Mouse (Mus musculus): Measurements from ENCODE around the gene Uxt. TPM values are rescaled to one million over a fixed set of nuclear protein-coding genes. Genes with fewer than 3 reads are reported as not detected.

Gene Uxt
- total and polyA plus RNA-seq, 3 experiments, result 38.8 to 42.3 (median 40.1) TPM

DNA sequence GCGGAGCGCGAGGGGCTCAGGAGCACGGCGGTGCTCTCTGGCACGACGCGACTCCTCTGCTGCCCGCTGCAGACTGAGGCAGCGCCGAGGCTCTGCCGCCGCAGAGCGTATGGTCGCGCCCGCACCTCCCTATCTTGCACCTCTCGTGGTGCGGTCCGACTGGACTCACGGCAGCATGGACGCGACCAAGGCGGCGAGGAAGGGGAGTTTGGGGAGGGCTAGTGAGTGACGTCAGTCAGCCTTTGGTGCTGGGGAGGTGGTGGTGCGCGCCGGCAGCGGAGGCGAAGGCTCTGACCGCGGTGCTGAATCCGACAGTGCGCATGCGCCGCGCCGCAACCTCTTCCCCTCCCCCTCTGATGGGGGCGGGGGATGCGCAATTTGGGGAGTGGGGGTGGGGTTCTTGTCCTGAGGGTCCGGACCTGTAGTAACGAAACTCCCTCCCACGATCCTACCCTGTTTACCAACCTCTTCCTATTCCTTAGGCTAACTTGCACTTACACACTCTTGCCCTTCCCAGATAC is 40.9 kb downstream of the Uxt start, which contains the start of gene Syn1:
Gene Syn1 (minus strand): TSS at position 161 of the 521 bp plus-strand sequence.
- peak within 1 kb of the TSS; percentile 67 for H3K4me2 ChIP-seq (ENCODE audit: insufficient read depth, low read depth, poor library complexity, severe bottlenecking)
- no peak within 1 kb of the TSS for H3K27ac ChIP-seq (ENCODE audit: insufficient read depth, low read depth)
- H3K9me3 ChIP-seq (replicated peaks; ENCODE audit: low read length), result no peaks in the 10 kb centered on the region
- H3K79me2 ChIP-seq (replicated peaks; ENCODE audit: control insufficient read depth, extremely low read depth, insufficient read depth, poor library complexity, severe bottlenecking), result no peaks in the 10 kb centered on the region
- H3K4me3 ChIP-seq (replicated peaks in 1 of 3; ENCODE audit: low read depth in 2 of 3, low read length in 2 of 3, poor library complexity in 1 of 3), result peak within 1 kb of the TSS in 2 of 3 experiments; percentile 32 to 64
- dilution Hi-C loops (cut with MboI; ENCODE audit: extremely low pct_ligation_motif_present, extremely low pct_unique_long_range_greater_than_20kb, low sequenced_read_pairs), result no loop called here
- H3K4me1 ChIP-seq (ENCODE audit: control insufficient read depth in 1 of 2, insufficient read depth in 2 of 2), result no peaks in the 10 kb centered on the region; a peak in 1 of 4 replicates
- H3K27me3 ChIP-seq (replicated peaks), result peaks cover 14% of the 10 kb centered on the region
- peak; percentile 78 for DNase-seq (ENCODE audit: extremely low read depth)
- TF ChIP-seq NRF1 (IDR thresholded peaks at IDR 0.05; ENCODE audit: low read depth, low read length) (peak; percentile 89), CHD1 (IDR thresholded peaks at IDR 0.05; ENCODE audit: low read depth, low read length) (peak; percentile 87; the same call in 1 of the 2 replicates), CHD2 (IDR thresholded peaks at IDR 0.05; ENCODE audit: low read length) (peak; percentile 92), IRF4 (IDR thresholded peaks at IDR 0.05; ENCODE audit: low read depth, low read length) (0 out of 2 replicates have a peak, but pooled peaks have one; percentile 8), MAFK (IDR thresholded peaks at IDR 0.05; ENCODE audit: insufficient replicate concordance, low read length) (no peak), POLR2AphosphoS2 (IDR thresholded peaks at IDR 0.05; ENCODE audit: low read depth, low read length) (no peak)
- peak within 1 kb of the TSS; percentile 6; the same call in 1 of the 2 replicates for H3K9ac ChIP-seq (ENCODE audit: insufficient read depth, low read depth)
- peaks cover 0 to 8% of the 10 kb centered on the region in 2 experiments for H3K36me3 ChIP-seq (replicated peaks in 1 of 2; ENCODE audit: control insufficient read depth in 1 of 2, insufficient read depth in 1 of 2, low read length in 1 of 2)
- in situ Hi-C loops (cut with MboI; ENCODE audit: low pct_ligation_motif_present, low pct_unique_long_range_greater_than_20kb, low sequenced_read_pairs), result no loop called here

DNA sequence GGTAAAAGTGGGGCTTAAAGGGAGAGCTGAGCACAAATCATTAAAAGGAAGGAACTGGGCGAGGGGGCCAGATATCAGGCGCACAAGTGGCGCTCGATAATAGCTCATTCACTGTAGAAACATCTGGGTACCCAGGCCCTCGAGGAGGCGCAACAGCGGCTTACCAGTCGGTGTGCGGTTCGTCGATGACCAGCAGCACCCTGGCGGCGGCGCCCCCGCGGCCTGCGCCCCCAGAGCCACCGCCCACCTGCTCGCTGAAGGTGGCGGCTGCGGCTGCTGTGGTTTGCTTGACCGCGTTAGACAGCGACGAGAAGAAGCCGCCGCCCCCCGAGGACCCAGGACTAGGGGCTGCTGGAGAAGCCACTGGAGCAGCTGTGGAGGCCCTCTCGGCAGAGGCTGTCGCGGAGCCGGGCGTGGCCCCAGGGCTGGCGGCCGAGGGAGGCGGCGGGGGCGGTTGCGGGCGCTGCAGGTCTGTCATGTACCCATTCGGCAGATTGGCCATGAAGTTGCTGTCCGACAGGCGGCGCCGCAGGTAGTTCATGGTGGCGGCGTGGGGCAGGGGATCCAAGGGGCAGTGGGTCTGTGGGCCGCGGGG is 41.5 kb downstream of the Uxt start:
- Histone ChIP-seq H3K27ac (ENCODE audit: insufficient read depth, low read depth) (no peak overlapping the region), H3K36me3 (replicated peaks in 1 of 2; ENCODE audit: control insufficient read depth in 1 of 2, insufficient read depth in 1 of 2, low read length in 1 of 2) (peaks cover 0 to 3% of the 10 kb centered on the region in 2 experiments), H3K4me1 (ENCODE audit: control insufficient read depth in 1 of 2, insufficient read depth in 2 of 2) (peaks cover 0 to 4% of the 10 kb centered on the region in 2 experiments; a peak in 2 of 4 replicates), H3K4me3 (replicated peaks in 1 of 3; ENCODE audit: low read depth in 2 of 3, low read length in 2 of 3, poor library complexity in 1 of 3) (peak overlapping the region in 2 of 3 experiments; percentile 32 to 64), H3K9ac (ENCODE audit: insufficient read depth, low read depth) (peak overlapping the region; percentile 6; the same call in 1 of the 2 replicates), H3K9me3 (replicated peaks; ENCODE audit: low read length) (no peaks in the 10 kb centered on the region), H3K79me2 (replicated peaks; ENCODE audit: control insufficient read depth, extremely low read depth, insufficient read depth, poor library complexity, severe bottlenecking) (no peaks in the 10 kb centered on the region), H3K27me3 (replicated peaks) (peaks cover 14% of the 10 kb centered on the region), H3K4me2 (ENCODE audit: insufficient read depth, low read depth, poor library complexity, severe bottlenecking) (peak overlapping the region; percentile 67)
- dilution Hi-C loops (cut with MboI; ENCODE audit: extremely low pct_ligation_motif_present, extremely low pct_unique_long_range_greater_than_20kb, low sequenced_read_pairs) (no loop called here), in situ Hi-C loops (cut with MboI; ENCODE audit: low pct_ligation_motif_present, low pct_unique_long_range_greater_than_20kb, low sequenced_read_pairs) (no loop called here)
- no peak for DNase-seq (ENCODE audit: extremely low read depth)
- TF ChIP-seq MAX (IDR thresholded peaks at IDR 0.05; ENCODE audit: low read length) (no peak), CHD2 (IDR thresholded peaks at IDR 0.05; ENCODE audit: low read length) (no peak), PAX5 (IDR thresholded peaks at IDR 0.05; ENCODE audit: low read length) (no peak), POLR2AphosphoS2 (IDR thresholded peaks at IDR 0.05; ENCODE audit: low read depth, low read length) (no peak), ZKSCAN1 (IDR thresholded peaks at IDR 0.05; ENCODE audit: borderline replicate concordance, low read depth, low read length) (no peak), JUN (IDR thresholded peaks at IDR 0.05; ENCODE audit: insufficient read depth, low read depth, low read length) (no peak), USF1 (IDR thresholded peaks at IDR 0.05; ENCODE audit: low read depth, low read length) (no peak), JUND (conservative IDR thresholded peaks at IDR 0.05; ENCODE audit: low read depth, low read length) (no peak), CTCF (conservative IDR thresholded peaks at IDR 0.05 in 1 of 2, IDR thresholded peaks at IDR 0.05 in 1 of 2; ENCODE audit: low read depth in 2 of 2, low read length in 2 of 2) (peak in 1 of 2 experiments; percentile 25; a peak in 2 of 4 replicates)
